Mouse (Mus musculus) cerebellum, postnatal 4 days (tissue): Measurements from ENCODE around the gene Polr2g.
A peak's percentile ranks its signal among the peaks of the same experiment; 100 is the strongest.

Experiments used
- DNase-seq, 2 experiments: peaks; one replicate each; pipeline ENCODE4 v3.0.0; 2022; ENCODE audit warnings: low spot score in 2 of 2, mixed read lengths in 1 of 2

Gene Polr2g

DNA sequence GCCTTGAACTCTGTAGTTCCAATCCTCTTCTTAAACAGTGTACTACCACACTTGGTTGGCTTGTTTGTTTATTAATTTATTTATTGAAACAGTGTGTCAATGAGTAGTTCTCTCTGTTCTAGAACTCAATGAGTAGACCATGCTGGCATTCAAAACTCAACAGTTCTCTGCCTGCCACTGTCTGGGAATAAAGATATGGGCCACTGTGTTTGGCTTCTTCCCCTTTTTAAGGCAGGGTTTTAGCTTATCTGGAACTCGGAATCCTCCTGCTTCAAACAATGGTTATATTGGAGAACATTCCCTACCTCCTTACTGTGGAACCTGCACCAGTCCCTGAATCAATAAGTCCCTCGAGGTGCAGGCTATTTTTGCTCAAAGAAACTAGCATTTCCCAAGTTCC, 39.5 kb downstream of the Polr2g start:
- DNase-seq, result no peak

DNA sequence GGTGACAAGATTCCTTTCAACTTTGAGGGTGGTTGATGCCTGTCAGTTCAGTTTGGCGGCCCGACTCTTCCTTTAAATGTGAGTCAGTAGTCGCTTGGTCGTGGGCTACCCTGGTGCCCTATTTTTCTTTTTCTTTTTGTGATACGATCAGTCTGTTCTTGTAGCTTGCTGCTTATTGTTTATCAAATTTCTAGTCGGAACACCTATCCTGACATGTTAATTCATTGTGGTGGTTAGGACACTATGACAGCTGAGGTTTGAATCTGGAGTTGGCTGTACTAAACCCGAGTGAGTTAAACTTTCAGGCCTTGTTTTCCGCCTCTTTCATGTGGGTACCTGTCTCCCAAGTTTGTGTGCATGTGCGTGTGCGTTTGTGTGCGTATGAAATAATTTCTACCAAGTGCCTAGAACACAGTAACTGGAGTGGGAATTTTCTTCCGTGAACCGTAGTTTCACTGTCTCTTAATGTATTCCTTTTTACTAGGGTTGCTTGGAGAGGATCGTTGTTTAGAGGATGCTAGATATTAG, 40.8 kb downstream of the Polr2g start:
- DNase-seq, result no peak

DNA sequence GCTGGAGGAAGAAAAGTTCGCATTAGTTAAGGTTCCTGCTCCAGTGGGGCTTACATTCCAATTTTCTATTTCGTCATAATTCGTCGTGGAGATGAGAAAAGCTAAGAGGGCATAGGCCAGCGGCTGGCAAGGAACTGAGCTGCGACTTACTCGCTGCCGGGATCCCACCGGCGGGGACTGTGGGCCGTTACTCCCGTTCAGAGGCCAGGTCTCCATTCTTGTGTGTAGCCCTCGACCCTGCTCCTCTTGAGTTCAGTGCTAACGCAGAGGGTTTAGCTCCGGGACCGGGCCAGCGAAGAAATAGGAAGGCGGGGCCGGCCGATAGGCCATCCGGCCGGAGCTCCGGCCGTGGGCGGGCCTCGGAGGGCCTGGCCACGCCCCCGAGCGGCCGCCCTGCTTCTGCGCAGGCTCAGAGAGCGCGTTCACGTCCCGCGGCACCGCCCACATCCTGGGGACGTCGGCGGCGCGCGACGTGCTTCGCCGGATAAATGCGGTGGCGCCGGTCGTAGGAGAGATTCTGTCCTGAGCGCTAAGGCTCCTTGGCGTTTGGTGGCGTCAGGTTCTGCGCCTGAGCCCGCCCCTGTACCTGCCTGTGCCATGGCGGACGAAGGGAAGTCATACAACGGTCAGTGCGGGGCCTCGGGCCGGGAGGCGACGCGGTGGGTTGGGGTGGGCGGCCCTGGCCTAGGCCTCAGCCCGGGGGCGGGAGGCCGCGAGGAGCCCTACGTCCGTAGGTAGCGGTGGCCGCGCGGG, 41.6 kb downstream of the Polr2g start, which contains the start of gene Nxf1:
Gene Nxf1 (plus strand): TSS at position 439 of the 753 bp plus-strand sequence.
- peak; percentile 75 to 93 for DNase-seq

DNA sequence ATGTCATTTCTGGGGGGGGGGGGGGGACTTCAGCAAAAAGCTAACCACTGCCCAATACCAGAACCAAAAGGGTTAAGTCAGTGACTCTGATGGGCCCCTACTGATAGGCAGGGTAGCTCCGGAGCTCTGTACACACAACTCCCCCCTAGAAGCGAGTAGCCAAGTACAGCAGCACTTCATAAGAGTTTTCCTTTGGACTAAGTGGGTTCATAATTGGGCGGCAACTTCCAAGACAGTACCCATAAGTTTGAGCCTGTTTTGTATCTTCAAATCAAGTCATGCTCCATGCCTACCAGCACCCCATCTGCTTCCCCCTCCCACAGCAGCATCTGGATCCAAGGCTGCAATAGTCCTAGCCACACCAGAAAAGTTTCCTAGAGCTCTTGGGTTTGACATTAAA, 42.7 kb downstream of the Polr2g start:
- DNase-seq, result no peak

DNA sequence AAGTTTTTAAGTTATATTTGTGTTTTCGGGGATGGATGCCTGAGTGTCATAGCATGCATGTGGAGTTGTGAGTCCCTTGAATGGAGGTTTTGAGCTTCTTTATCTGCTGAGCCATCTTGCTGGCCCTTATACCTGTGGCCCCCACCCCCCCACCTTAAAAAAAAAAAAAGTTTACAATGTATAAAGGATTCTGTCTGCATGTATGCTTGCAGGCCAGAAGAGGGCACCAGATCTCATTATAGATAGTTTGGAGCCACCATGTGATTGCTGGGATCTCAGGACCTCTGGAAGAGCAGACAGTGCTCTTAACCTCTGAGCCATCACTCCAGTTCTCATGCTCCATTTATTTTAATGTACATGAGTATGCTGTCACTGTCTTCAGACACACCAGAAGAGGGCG, 51.0 kb downstream of the Polr2g start:
- no peak for DNase-seq

DNA sequence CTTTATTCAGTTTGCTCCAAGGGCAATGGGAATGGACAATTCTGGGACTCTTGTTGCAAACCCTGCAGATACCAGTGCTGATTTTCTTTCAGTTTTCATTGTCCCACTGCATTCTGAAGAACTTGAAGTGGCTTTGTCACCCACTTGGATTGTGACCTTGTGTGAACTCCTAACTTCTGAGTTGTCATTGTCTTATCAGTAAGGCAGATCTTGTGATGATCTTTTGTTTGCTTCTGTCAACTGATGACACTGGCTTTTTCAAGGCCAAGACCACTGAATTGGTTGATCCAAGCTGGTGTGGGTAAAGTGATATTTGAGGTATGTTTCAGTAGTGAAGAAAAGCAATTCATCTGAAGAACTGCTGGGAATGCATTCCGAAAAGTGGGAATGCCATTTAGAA, 53.0 kb downstream of the Polr2g start:
- no peak for DNase-seq
